ENCODE assay signal across 8 mouse cellular contexts in genomic region chrX:162734997-162735929, GRCm38 (mm10). TPM values are rescaled to one million over a fixed set of nuclear protein-coding genes. Genes with fewer than 3 reads are reported as not detected.
DNase-seq lines count a peak whose midpoint lies in the region; ATAC-seq lines count a peak whose summit lies in the region.

No protein-coding gene starts in this region.

- H3K27ac ChIP-seq in intestine, embryonic 14.5 days (ENCODE audit: low read depth): peak overlapping the region; percentile 90

- peak overlapping the region; percentile 56 for H3K4me2 ChIP-seq in intestine, embryonic 14.5 days (ENCODE audit: low read length)

- H3K36me3 ChIP-seq in intestine, embryonic 14.5 days (ENCODE audit: control insufficient read depth, insufficient read depth, low read length): no peaks in the 10 kb centered on the region

- peak overlapping the region; percentile 36 for H3K9ac ChIP-seq in intestine, embryonic 14.5 days (ENCODE audit: low read length)

- H3K4me1 ChIP-seq in intestine, embryonic 14.5 days (replicated peaks; ENCODE audit: control insufficient read depth, insufficient read depth, low read length): no peaks in the 10 kb centered on the region

- H3K27me3 ChIP-seq in intestine, embryonic 14.5 days (replicated peaks; ENCODE audit: control insufficient read depth, insufficient read depth, low read length): no peaks in the 10 kb centered on the region

- no peaks in the 10 kb centered on the region for H3K9me3 ChIP-seq in intestine, embryonic 14.5 days (ENCODE audit: control insufficient read depth, low read length)

- 22% methylated on average over 25 of the region's 25 CpGs for WGBS in intestine, embryonic 14.5 days

- ATAC-seq in intestine, embryonic 14.5 days (replicated peaks; ENCODE audit: low FRiP score, low TSS enrichment, low read depth): peak; percentile 84
- peak; percentile 90 for ATAC-seq in megakaryocyte, adult 5-6 weeks (ENCODE audit: poor library complexity, severe bottlenecking)

- intact Hi-C loops in gastrocnemius, postnatal 14 days (cut with DNase I; ENCODE audit: low total_unique reads): no loop called here

- peak overlapping the region; percentile 36 for H3K4me3 ChIP-seq in intestine, embryonic 14.5 days (ENCODE audit: low read depth, low read length)

- peak; percentile 72 to 89 for DNase-seq in adrenal gland, adult (ENCODE audit: inconsistent age in 2 of 2, low spot score in 1 of 2)
- peak; percentile 70 for DNase-seq in embryo, embryonic 10 days (ENCODE audit: low spot score)
- peak; percentile 50 for DNase-seq in gastrocnemius, postnatal 14 days
- peak; percentile 82 for DNase-seq in intestine, embryonic 14.5 days (ENCODE audit: low spot score)
- peak; percentile 40 to 67 for DNase-seq in left cerebral cortex, adult 9 months (ENCODE audit: low spot score in 2 of 2)
- DNase-seq in right cerebral cortex, adult 2 months (ENCODE audit: low spot score in 2 of 2): peak; percentile 67 to 74
- peak; percentile 66 for DNase-seq in urinary bladder, postnatal 14 days (ENCODE audit: low spot score)

RNA-seq across cellular contexts. Expression of gene Rbbp7, which starts 24.9 kb away (rescaled TPM):
- 100 to 1,000 TPM; 112 to 125 TPM for total RNA-seq in gastrocnemius, postnatal 14 days (2021)
- 648 and 671 TPM in 2 replicates for polyA plus RNA-seq in intestine, embryonic 14.5 days (2014; fragmentation: Nextera tagmentation; extraction: Ambion mirVana)
- 147 and 167 TPM in 2 replicates for total RNA-seq in megakaryocyte, adult 5-6 weeks (2015)
- total RNA-seq in megakaryocyte, adult 5-6 weeks (2017): 128 and 139 TPM in 2 replicates

Comparison
In these comparisons a context has a peak if more than half of its experiments do, and no peak if none do; other contexts are left out.
1. Peak in every context shown above with its lines: DNase-seq, ATAC-seq, H3K4me3 ChIP-seq and H3K27ac ChIP-seq.